Comparison of ENCODE assay signal across 8 mouse cellular contexts in genomic region chr13:58274259-58274991, GRCm38 (mm10). TPM values are rescaled to one million over a fixed set of nuclear protein-coding genes. Genes with fewer than 3 reads are reported as not detected.
DNase-seq lines count a peak whose midpoint lies in the region; ATAC-seq and TF ChIP-seq lines count a peak whose summit lies in the region.

No protein-coding gene starts in this region.

- peak overlapping the region; percentile 92 for H3K4me2 ChIP-seq in myocyte (ENCODE audit: low read depth)
- H3K4me2 ChIP-seq in stomach, embryonic 15.5 days, result peak overlapping the region; percentile 91

- H3ac ChIP-seq in myocyte (ENCODE audit: control insufficient read depth, insufficient read length), result peak overlapping the region; percentile 55

- peaks cover 35% of the 10 kb centered on the region for H3K27me3 ChIP-seq in embryonic facial prominence, embryonic 10.5 days (replicated peaks; ENCODE audit: low read depth, poor library complexity, severe bottlenecking)
- no peaks in the 10 kb centered on the region for H3K27me3 ChIP-seq in myocyte (ENCODE audit: control insufficient read depth, insufficient read depth, insufficient read length)
- H3K27me3 ChIP-seq in stomach, embryonic 15.5 days (replicated peaks), result no peaks in the 10 kb centered on the region

- DNase-seq in 3134 (ENCODE audit: extremely low read depth, insufficient read length, low spot score), result peak; percentile 84
- DNase-seq in adrenal gland, postnatal 10 days, result peak; percentile 86
- peak; percentile 85 for DNase-seq in embryonic facial prominence, embryonic 10.5 days (ENCODE audit: low spot score)
- peak; percentile 77 to 83 for DNase-seq in heart, adult 18-20 months
- peak; percentile 52 to 64 for DNase-seq in kidney, adult 8-10 months
- peak; percentile 73 for DNase-seq in liver

- H3K9me3 ChIP-seq in embryonic facial prominence, embryonic 10.5 days, result no peaks in the 10 kb centered on the region
- no peaks in the 10 kb centered on the region for H3K9me3 ChIP-seq in stomach, embryonic 15.5 days

- WGBS in embryonic facial prominence, embryonic 10.5 days, result under 1% methylated on average over 84 of the region's 84 CpGs
- WGBS in stomach, embryonic 15.5 days, result under 1% methylated on average over 82 of the region's 84 CpGs

- TF ChIP-seq POLR2A in myocyte (IDR thresholded peaks at IDR 0.05; ENCODE audit: insufficient read length, low read depth), result peak; percentile 16

- ATAC-seq in stomach, embryonic 15.5 days (ENCODE audit: insufficient read depth, low FRiP score, low read depth), result peak; percentile 75

- peak overlapping the region; percentile 85 for H3K4me3 ChIP-seq in embryonic facial prominence, embryonic 10.5 days
- H3K4me3 ChIP-seq in myocyte, result peak overlapping the region; percentile 31
- H3K4me3 ChIP-seq in stomach, embryonic 15.5 days (replicated peaks), result peak overlapping the region; percentile 88

- H3K79me2 ChIP-seq in myocyte (ENCODE audit: control insufficient read depth, insufficient read depth), result no peaks in the 10 kb centered on the region

- no peaks in the 10 kb centered on the region for H3K36me3 ChIP-seq in embryonic facial prominence, embryonic 10.5 days (replicated peaks)
- H3K36me3 ChIP-seq in myocyte (ENCODE audit: control insufficient read depth, insufficient read depth), result no peaks in the 10 kb centered on the region
- no peaks in the 10 kb centered on the region for H3K36me3 ChIP-seq in stomach, embryonic 15.5 days

- H3K27ac ChIP-seq in embryonic facial prominence, embryonic 10.5 days (replicated peaks), result peak overlapping the region; percentile 88
- H3K27ac ChIP-seq in stomach, embryonic 15.5 days, result peak overlapping the region; percentile 81

- H3K9ac ChIP-seq in stomach, embryonic 15.5 days, result peak overlapping the region; percentile 78

- H3K4me1 ChIP-seq in embryonic facial prominence, embryonic 10.5 days, result peaks cover 29% of the 10 kb centered on the region
- no peaks in the 10 kb centered on the region for H3K4me1 ChIP-seq in stomach, embryonic 15.5 days

TF ChIP-seq in myocyte, 11 proteins besides CTCF, POLR2A, EP300 and RAD21:
- peak in 1 of 3 experiments; percentile 12 for TF ChIP-seq MYOG (IDR thresholded peaks at IDR 0.05; ENCODE audit: control insufficient read depth in 1 of 3, insufficient read depth in 1 of 3, insufficient read length in 2 of 3, low read depth in 2 of 3)
- TF ChIP-seq MAX (IDR thresholded peaks at IDR 0.05; ENCODE audit: low read depth), result no peak
- TF ChIP-seq MYOD1 (IDR thresholded peaks at IDR 0.05; ENCODE audit: control insufficient read depth in 1 of 3, insufficient read length in 2 of 3, low read depth in 2 of 3), result peak in 1 of 3 experiments; percentile 18

RNA-seq across cellular contexts. Expression of gene Gkap1, which starts 1.1 kb away (rescaled TPM):
- total RNA-seq in adrenal gland, postnatal 10 days (2021), result 10 to 100 TPM; 41.0 to 42.1 TPM
- 17.5 and 18.4 TPM in 2 replicates for polyA plus RNA-seq in embryonic facial prominence, embryonic 10.5 days (2016; fragmentation: Nextera tagmentation; extraction: Ambion mirVana)
- total RNA-seq in heart, adult 18-20 months (2021), result 10 to 100 TPM; 22.9 to 28.5 TPM
- polyA plus RNA-seq in myocyte (2012; fragmentation: generic; extraction: Trizol), result 12.2 TPM
- 28.6 and 32.3 TPM in 2 replicates for polyA plus RNA-seq in stomach, embryonic 15.5 days (2015; fragmentation: Nextera tagmentation; extraction: Ambion mirVana)

RNA-seq across cellular contexts. Expression of gene Ubqln1, which starts 59.0 kb away (rescaled TPM):
- 10 to 100 TPM; 89.6 to 93.1 TPM for total RNA-seq in adrenal gland, postnatal 10 days (2021)
- 135 and 144 TPM in 2 replicates for polyA plus RNA-seq in embryonic facial prominence, embryonic 10.5 days (2016; fragmentation: Nextera tagmentation; extraction: Ambion mirVana)
- 10 to 100 TPM; 52.6 to 56.0 TPM for total RNA-seq in heart, adult 18-20 months (2021)
- polyA plus RNA-seq in myocyte (2012; fragmentation: generic; extraction: Trizol), result 58.2 TPM
- 96.7 and 104 TPM in 2 replicates for polyA plus RNA-seq in stomach, embryonic 15.5 days (2015; fragmentation: Nextera tagmentation; extraction: Ambion mirVana)

Comparison
In these comparisons a context has a peak if more than half of its experiments do, and no peak if none do; other contexts are left out.
1. Peak in every context shown above with its lines: DNase-seq, ATAC-seq, H3K4me3 ChIP-seq and H3K27ac ChIP-seq.
2. H3K4me3 ChIP-seq: peak in every context shown above with its lines; median percentile 88 in stomach, embryonic 15.5 days; 85 in embryonic facial prominence, embryonic 10.5 days; 31 in myocyte.